Mouse (Mus musculus): ENCODE measurements around the gene Nup85.

DNA sequence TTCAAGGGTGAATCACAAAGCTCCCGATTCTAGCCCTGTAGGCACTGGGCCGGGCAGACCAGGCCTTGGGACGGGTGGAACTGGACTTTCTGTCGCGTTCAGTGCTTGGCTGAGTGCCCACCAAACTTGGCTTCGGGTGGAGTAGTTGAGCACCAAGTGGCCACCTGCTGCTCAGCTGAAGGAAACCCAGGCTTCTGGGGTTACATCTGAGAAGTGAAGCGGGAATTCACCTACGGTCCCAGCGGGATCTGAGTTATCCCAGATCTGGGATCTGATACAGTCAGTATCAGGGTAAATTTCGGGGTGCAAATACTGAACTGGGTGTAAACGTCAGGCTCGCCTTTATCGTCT, 47.8 kb downstream of the Nup85 start:
- TF ChIP-seq POLR2A (IDR thresholded peaks at IDR 0.05; ENCODE audit: low read depth, low read length): no peak
- no peak for TF ChIP-seq CTCF (IDR thresholded peaks at IDR 0.05; ENCODE audit: extremely low read depth, insufficient read length, insufficient replicate concordance, low read depth, low read length)

Data from small intestine, adult 2 months (tissue).